Comparison of ENCODE assay signal across 12 mouse cellular contexts in the genomic region with DNA sequence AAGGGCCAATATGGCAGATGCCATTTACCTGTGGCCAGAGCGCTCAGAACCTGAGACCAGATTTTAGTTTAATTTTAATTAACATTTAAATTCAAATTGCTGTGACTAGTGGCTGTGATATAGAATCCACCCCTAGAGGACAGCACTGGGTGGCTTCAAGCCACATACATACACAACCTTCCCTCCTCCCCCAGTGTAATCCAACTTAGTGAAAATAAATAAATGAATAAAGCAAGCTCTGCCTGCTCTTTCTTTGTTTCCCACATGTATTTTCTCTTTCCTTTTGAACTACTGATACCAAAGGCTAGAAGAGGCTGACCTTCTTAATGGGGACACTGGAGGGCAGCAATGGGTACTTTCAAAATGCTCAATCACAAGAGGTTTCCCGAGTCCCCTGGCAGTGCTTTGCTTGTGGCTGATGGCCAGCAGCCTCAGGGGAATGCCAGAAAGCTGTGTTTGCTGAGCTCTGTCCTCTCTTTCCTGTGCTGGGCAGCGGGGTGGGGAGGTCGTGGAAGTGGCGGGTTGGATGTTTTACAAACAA. TPM values are rescaled to one million over a fixed set of nuclear protein-coding genes. Genes with fewer than 3 reads are reported as not detected.
"Had no signal": no experiment of that assay in that cellular context is flagged by ENCODE, and none has a peak within 500 bp of the region (broad histone marks: within the 10 kb centered on the region; RNA-seq: fewer than 3 reads in every experiment).

No protein-coding gene starts in this region.

RNA-seq across cellular contexts. Expression of a gene that starts 21.9 kb away (rescaled TPM):
- polyA plus RNA-seq: gonadal fat pad, adult 2 months; heart, embryonic 12.5 days; hindbrain, embryonic 10.5 days; hindbrain, embryonic 12.5 days; kidney, adult 2 months; large intestine, adult 2 months; limb, embryonic 10.5 days; limb, embryonic 12.5 days; limb, embryonic 14.5 days; liver, embryonic 11.5 days; liver, embryonic 13.5 days; liver, embryonic 15.5 days had no signal
